Mouse (Mus musculus) embryonic stem cell, embryonic (primary cell): ENCODE data around the gene Tmigd3.

Experiments used
- CTCF ChIA-PET, 4 experiments: fragments of 300-600 bp in 2 of 4; fragments of 350-600 bp in 2 of 4; sonication (Branson Sonifier 250); formaldehyde crosslinking; loops; one replicate each; lab custom pipeline; 2022; ENCODE audit warnings: inconsistent platforms in 2 of 4; lab: Charles Lee
- POLR2A ChIA-PET, 4 experiments: fragments of 300-600 bp in 2 of 4; fragments of 350-600 bp in 2 of 4; sonication (Branson Sonifier 250); formaldehyde crosslinking; loops; one replicate each; lab custom pipeline; 2022; ENCODE audit warnings: antibody characterized with exemption in 4 of 4, inconsistent platforms in 1 of 4; lab: Charles Lee

The Tmigd3 gene

DNA sequence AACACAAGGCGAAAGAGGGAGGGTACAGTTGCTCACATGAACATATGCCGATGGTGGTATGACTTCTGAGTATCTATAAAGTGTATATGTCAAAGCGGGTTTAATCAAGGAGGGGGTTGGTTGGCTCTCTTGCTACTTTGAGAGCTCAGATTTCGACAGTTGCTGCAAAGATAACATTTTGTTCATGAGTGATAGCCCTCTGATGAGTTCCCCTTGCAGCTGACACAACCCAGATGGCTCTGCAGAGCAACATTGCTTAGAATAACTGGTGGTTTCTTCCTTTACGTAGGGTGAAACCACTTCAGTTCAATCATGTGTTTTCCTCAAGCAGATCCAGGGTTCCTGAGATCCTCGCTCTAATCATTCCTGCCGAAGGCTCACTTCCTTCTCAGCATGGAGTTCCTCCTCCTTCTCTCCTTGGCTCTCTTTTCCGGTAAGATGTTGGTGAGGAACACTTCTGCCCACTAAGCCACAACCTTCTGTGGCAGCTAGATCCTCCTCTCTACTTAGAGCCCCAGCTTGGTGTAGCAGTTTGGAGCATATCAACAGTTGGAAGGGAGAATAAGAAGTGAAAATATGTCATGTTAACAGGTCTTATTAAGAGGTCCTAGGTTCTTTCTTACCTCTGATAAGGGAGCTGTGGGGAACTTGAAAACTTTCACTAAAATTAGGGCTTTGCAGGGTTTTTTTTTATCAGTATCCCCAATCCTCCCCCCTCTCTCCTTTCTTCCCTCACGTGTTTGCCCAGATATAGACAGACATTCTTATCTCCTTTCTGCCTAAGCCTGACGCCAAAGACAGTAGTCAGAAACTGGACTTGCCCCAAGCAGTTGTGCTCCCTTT, 43.4 kb downstream of the Tmigd3 start:
- CTCF ChIA-PET = interaction anchor here in 2 of 4 experiments (1.1 to 1.3 kb wide), 2 partner anchors 14 kb away, joined by 3 to 9 read pairs; no protein-coding TSS in a partner anchor

DNA sequence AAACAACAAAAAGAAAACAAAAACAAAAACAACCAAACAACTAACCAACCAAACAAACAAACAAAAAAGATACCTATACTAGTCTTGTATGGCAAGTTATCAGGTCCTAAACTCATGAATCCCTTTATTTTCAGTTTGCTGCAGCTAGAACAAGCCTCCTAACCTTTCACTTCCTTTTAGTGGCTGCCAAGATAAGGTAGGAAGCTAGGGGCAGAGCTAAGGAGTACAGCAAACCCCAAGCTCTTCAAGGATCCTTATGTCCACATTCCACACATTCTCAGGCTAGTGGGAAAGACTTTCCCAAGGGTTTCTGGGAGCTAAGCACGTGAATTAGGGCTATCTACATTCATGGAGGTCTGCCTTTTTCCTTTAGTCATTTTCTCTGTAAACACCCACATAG, 44.6 kb downstream of the Tmigd3 start:
- POLR2A ChIA-PET = interaction anchor here in 1 of 4 experiments (2.8 kb wide), 1 partner anchor 44 kb away, joined by 11 read pairs; the partner anchor contains the start of genes Atp5f1 and Wdr77
- CTCF ChIA-PET = interaction anchor here in 1 of 4 experiments (1.7 kb wide), 1 partner anchor 15 kb away, joined by 5 read pairs; no protein-coding TSS in a partner anchor

More for the DNA sequence above, 43.4 kb downstream of the Tmigd3 start:
- POLR2A ChIA-PET = interaction anchor here in 1 of 4 experiments (2.8 kb wide), 1 partner anchor 45 kb away, joined by 11 read pairs; the partner anchor contains the start of genes Atp5f1 and Wdr77

DNA sequence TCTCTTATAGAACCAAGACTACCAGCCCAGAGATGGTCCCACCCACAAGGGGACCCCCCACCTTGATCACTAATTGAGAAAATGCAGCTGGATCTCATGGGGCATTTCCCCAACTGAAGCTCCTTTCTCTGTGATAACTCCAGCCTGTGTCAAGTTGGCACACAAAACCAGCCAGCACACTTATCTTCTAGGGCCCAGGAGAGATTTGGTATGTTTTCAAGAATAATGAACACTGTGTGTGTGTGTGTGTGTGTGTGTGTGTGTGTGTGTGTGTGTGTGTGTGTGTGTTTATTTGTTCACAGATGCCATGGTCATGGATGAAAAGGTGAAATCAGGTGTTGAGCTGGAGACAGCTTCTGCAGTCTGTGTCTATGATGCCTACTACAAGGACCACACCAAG, 45.8 kb downstream of the Tmigd3 start:
- ChIA-PET CTCF (interaction anchor here in 2 of 4 experiments (0.6 to 1.7 kb wide), 2 partner anchors 16 to 1439 kb away, joined by 4 to 5 read pairs; no protein-coding TSS in a partner anchor), POLR2A (interaction anchor here in 1 of 4 experiments (1.0 kb wide), 1 partner anchor 9 kb away, joined by 3 read pairs; no protein-coding TSS in a partner anchor)

DNA sequence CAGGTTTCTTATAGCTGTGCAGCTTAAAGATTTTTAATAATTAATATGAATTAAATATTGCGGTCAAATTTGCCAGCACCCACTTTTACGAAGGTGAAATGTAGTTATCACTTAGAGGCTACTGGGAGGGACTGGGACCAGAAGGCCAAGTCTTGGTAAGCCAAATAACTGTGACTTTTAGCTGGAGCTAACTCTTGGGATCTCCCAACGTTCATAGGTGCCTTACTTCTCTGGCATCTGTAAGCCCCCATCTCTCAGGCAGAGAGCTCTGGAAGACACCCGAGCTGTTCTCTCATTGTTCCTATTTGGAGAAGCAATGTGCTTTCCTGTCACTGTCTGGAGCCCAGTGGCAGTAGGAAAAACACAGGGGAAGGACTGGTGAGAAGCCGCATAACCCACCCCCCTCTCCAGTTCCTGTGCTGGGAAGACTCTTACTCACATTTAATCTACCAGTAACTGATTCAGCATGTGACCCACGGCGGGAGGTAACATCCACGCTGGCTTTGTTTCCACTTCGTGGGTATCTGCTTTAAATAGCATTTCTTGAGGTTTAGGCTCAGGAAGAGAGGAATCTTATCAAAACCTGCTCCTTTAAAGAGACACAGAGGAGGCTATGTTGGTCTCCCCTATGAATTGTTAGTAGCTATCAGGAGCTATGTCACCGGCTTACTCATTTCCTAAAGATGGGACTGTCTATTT, 47.1 kb downstream of the Tmigd3 start:
- CTCF ChIA-PET = interaction anchor here in 2 of 4 experiments (0.6 to 1.4 kb wide), 2 partner anchors 10 to 18 kb away, joined by 4 to 5 read pairs; no protein-coding TSS in a partner anchor
- POLR2A ChIA-PET = interaction anchor here in 1 of 4 experiments (1.3 kb wide), 1 partner anchor 35 kb away, joined by 3 read pairs; no protein-coding TSS in a partner anchor

DNA sequence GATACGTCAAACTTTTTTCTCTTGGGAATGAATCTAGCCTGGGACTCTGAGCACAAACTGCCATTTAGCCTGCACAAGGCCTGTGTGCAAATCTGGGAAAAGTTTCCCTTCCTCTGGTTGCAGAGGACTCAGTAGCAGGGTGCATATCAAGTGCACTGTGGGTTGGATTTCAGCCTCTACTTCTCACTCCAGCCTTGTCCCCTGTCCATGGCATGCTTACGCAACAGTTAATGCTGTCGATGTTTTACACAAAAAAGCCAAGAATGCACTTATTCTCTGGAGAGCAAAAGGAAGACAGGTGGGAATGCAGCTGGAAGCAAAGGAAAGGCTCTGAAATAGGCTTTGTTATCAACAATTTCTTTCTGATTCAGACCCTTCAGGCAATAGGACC, 47.6 kb downstream of the Tmigd3 start:
- ChIA-PET CTCF (interaction anchor here in 3 of 4 experiments (0.6 to 1.4 kb wide), 3 partner anchors 10 to 19 kb away, joined by 3 to 5 read pairs (median 4); no protein-coding TSS in a partner anchor), POLR2A (interaction anchor here in 1 of 4 experiments (1.3 kb wide), 1 partner anchor 34 kb away, joined by 3 read pairs; no protein-coding TSS in a partner anchor)

DNA sequence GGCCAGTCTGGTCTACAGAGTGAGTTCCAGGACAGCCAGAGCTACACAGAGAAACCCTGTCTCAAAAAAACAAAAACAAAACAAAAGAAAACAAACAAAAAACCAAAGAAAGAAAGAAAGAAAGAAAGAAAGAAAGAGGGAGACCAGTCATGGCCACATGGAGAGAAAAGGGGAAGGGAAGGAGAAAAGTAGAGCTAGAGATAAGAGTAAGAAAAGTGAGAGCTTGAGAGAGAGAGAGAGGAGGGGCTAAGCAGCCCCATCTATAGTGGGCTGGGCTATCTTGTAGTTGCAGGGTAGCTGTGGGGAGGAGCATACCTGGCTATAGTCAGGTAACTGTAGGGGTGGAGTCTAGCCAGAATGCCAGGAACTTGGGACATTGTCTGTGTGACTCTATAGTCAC, 50.0 kb downstream of the Tmigd3 start:
- CTCF ChIA-PET = interaction anchor here in 2 of 4 experiments (0.7 to 1.2 kb wide), 2 partner anchors 19 to 21 kb away, joined by 5 to 6 read pairs; no protein-coding TSS in a partner anchor
- POLR2A ChIA-PET = interaction anchor here in 2 of 4 experiments (0.6 to 1.6 kb wide), 5 partner anchors 9 to 1061 kb away, joined by 3 to 4 read pairs (median 3); partner anchors contain the start of gene Wdr77 (in 1 of the 2)

DNA sequence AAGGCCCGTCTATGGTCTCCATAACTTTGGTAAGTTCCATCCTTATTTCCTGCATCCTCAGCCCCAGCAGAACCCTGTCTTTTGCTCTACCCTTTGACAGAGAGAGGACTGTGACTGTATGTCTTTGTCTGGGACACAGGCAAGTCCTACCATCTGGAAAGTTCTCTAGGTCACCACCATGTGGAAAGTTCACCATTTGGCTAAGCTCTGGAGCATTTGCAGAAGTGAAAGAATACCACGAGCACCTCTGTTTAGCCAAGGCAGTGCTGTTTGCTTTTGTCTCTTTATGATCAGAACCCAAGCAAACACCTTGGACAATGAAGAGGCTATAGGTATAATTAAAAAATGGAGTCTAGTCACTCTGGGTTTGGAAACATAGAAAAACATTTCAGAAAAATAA, 51.3 kb downstream of the Tmigd3 start:
- CTCF ChIA-PET = no interaction called here
- POLR2A ChIA-PET = no interaction called here

DNA sequence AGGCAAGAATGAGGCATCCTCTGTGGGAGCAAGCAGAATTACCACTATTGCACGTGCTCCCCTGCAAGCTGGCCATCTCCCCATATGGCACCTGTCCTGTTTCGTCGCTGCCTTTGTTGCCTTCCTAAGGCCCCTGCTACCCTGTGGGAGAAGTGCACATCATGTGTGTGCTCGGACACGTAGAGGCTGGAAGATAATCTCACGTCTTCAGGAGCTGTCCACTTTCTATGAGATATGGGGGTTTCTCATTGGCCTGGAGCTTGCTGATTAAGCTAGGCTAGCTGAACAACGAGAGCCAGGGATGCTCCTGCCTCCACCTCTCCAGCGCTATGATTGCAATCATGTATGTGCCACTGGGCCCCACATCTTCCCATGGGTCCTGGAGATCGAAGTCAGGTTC, 53.9 kb downstream of the Tmigd3 start:
- CTCF ChIA-PET = no interaction called here
- POLR2A ChIA-PET = no interaction called here

DNA sequence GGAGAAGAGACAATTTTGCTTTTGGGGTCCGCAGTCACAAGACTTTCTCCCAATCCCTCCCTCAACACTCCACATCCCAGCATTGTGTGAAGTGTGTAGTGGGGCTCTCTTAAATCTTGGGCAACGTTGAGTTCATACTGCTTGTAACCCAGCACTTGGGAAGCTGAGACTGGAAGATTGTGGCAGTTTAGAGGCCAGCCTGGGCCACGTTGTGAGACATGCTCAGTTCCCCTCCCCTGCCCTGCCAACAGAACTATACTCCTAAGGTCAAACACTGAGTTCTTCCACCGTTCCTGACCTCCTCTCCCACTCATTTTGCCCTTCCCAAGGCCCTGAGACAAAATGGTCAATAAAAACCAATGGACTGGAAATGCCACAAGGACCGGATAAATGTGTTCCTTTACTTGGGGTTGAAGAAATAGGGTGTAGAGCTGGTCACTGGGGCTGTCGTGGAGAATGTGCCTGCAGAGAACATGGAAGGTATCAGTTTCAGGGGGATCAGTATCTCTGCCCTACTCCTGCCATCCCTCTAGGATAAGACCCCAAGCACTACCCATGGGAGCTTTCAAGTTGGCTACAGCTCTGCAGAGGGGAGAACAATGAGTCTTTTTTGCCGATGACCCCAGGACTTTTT, 57.0 kb downstream of the Tmigd3 start:
- CTCF ChIA-PET = interaction anchor here in 2 of 4 experiments (0.7 to 1.1 kb wide), 2 partner anchors 9 to 28 kb away, joined by 3 to 5 read pairs; no protein-coding TSS in a partner anchor
- POLR2A ChIA-PET = interaction anchor here in 3 of 4 experiments (0.6 to 3.6 kb wide), 8 partner anchors 8 to 31 kb away, joined by 3 to 12 read pairs (median 4); partner anchors contain the start of gene Wdr77 (in 2 of the 3)

DNA sequence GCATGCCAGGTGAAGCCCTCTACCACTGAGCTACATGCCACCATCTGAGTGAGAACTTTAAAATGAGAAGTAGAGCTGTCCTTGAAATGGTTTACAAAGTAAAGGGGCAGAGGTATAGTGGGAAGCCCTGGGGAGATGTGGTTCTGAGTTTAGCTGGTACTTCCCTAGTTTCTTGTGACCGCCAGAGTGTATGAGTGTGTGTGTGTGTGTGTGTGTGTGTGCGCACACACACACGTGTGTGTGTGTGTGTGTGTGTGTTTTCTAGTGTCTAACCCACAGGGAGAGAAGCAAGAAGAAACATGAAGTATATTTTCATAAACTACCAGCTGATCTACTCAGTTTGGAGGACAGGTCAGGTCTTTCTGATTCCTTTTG, 57.5 kb downstream of the Tmigd3 start:
- ChIA-PET CTCF (interaction anchor here in 2 of 4 experiments (0.7 to 1.1 kb wide), 3 partner anchors 10 to 253 kb away, joined by 3 to 5 read pairs (median 3); no protein-coding TSS in a partner anchor), POLR2A (interaction anchor here in 3 of 4 experiments (0.6 to 3.6 kb wide), 10 partner anchors 9 to 909 kb away, joined by 3 to 12 read pairs (median 4); partner anchors contain the start of gene Wdr77 (in 2 of the 3))

DNA sequence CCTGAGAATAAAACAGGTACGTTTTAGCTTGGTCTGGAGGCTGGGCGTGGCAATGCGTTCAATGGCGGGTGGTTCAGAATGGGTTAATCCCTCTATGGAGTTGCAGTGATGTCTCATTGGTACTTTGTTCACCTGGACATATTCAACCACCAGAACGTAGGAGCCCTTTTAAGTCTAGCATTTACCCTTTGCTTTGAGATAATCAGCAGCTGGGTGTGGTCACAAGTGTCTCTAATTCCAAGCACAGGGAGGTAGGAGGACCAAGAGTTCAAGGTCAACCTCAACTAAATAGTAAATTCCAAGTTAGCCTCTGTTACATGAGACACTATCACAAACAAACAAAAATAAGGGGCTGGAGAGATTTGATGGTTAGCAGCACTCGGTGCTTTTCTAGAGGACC, 58.1 kb downstream of the Tmigd3 start:
- ChIA-PET POLR2A (interaction anchor here in 3 of 4 experiments (0.6 to 3.6 kb wide), 7 partner anchors 21 to 909 kb away, joined by 3 to 12 read pairs (median 4); partner anchors contain the start of gene Wdr77 (in 1 of the 3)), CTCF (interaction anchor here in 3 of 4 experiments (0.6 to 1.1 kb wide), 4 partner anchors 10 to 1214 kb away, joined by 3 to 5 read pairs (median 3); no protein-coding TSS in a partner anchor)

DNA sequence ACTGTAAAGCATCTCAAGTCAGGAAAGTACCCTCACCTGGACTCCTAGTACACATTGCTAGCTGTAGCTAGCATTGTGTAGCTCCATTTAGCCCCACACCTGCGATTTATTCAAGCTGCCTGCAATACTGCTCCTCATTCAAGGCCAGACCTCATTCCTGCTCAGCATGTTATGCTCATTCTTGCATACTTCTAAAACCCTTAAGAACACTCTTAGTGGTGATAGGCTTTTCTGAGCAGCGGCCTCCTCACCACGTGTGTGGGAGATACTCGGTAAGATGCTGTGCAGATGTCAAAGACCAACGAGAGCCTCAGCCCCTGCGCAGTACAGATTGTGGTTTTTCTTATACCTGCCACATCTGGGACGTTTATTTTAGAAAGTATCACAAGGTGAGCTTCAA, 59.1 kb downstream of the Tmigd3 start:
- ChIA-PET POLR2A (interaction anchor here in 3 of 4 experiments (0.8 to 3.6 kb wide), 5 partner anchors 9 to 41 kb away, joined by 3 to 12 read pairs (median 3); partner anchors contain the start of gene Wdr77 (in 1 of the 3)), CTCF (interaction anchor here in 1 of 4 experiments (0.6 kb wide), 1 partner anchor 117 kb away, joined by 4 read pairs; no protein-coding TSS in a partner anchor)

DNA sequence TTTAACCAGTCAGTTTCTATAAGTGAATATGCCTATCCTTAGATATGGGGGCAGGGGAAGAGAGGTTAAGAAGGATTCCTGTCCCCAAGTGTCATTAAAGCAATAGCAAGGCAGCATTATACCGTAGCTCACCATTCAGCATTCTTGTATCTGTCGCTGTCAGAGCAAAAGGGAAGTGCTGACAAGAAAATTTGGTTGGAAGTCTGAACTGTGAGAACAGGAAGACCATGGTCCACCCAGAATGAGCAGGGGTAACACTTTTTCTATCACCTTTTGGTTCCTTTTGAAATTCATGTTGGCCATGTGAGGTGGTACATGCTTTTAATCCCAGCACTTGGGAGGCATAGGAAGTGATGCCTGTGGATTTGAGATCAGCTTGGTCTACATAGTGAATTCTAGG, 60.4 kb downstream of the Tmigd3 start:
- CTCF ChIA-PET = no interaction called here
- POLR2A ChIA-PET = interaction anchor here in 2 of 4 experiments (0.8 to 1.2 kb wide), 2 partner anchors 16 to 19 kb away, joined by 3 to 4 read pairs; no protein-coding TSS in a partner anchor

DNA sequence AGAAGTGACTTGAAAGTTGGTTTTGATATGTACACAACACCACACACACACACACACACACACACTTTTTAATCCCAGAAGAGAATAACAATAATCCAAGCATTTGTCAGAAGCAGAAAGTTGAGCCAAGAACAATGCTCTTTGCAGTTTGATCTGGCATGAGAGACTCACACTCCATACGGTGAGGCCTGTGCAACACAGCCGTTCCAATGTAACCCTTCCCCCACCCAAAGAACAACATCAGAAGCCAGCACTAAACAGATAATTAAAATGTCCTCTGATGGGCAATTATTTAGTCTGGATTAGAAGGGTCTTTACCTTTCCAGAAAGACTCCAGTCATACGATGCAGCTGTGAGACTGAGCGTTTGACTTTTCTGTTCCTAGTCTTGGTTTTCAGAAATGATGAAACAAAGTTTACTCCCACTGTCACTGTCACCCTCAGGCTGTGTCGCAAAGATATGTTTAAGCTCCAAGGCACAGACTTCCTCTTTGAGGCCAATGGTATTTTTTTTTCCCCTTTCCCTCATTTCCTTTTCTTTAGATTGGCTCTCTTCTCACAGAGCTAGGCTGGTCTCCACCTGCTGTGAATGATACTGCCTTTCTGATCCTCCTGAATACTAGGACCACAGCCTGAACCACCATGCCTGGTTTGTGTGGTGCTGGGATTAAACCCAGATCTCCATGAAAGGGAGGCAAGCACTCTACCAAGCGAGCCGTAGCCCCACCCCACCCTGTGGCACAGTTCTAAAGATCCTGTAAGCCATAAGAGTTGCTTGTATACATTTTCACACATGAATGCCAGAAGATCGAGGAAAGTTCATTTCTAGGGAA, 61.8 kb downstream of the Tmigd3 start, which contains the start of gene I830077J02Rik:
I830077J02Rik (minus strand) TSS at position 425 of the 832 bp plus-strand sequence.
- CTCF ChIA-PET = no interaction called here
- POLR2A ChIA-PET = interaction anchor here in 3 of 4 experiments (1.0 to 1.4 kb wide), 5 partner anchors 10 to 32 kb away, joined by 3 to 5 read pairs (median 3); partner anchors contain the start of gene Wdr77 (in 1 of the 3)

DNA sequence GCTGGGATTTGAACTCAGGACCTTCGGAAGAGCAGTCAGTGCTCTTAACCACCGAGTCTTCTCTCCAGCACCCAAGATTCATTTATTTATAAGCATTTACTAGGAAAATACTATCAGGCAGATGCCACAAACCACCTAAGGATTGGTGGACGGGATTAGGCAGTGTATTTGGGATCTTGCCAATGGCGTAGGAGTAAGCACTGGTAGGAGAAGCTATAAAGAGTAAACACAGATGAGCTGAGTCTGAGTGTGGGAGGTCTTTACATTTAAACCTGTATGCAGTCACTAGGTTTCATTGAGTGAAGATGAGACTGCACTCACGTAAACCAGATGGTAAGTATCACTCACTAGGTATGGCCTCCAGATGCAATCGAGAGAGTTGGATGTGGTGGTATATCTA, 63.2 kb downstream of the Tmigd3 start:
- ChIA-PET POLR2A (interaction anchor here in 2 of 4 experiments (1.2 to 2.3 kb wide), 5 partner anchors 10 to 37 kb away, joined by 3 to 10 read pairs (median 6); partner anchors contain the start of gene Wdr77 (in 2 of the 2)), CTCF (no interaction called here)

DNA sequence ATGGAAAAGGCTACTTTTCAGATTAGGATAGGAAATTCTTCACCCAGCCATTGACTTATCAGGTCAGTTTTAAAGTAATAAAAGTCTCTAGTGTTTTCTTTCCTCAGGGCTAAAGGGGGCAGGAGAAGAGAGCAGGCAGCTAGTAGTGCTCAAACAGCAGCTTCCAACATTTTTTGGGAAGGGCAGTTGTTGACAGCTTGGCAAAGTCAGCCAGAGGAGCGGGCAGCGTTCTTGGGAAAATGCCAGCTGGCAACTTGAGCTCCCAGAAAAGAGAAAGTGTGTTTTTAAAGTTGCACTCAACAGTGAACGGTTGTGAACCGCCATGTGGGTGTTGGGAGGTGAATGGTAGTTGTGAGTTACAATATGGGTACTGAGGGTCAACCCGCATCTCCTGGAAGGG, 64.3 kb downstream of the Tmigd3 start:
- ChIA-PET POLR2A (interaction anchor here in 2 of 4 experiments (1.2 to 2.3 kb wide), 7 partner anchors 8 to 36 kb away, joined by 3 to 10 read pairs (median 6); partner anchors contain the start of gene Wdr77 (in 2 of the 2)), CTCF (no interaction called here)
